Mouse (Mus musculus) liver, postnatal 0 days (tissue): ENCODE data around the gene Snrnp48.

Experiments
- CTCF ChIP-seq: sonication (generic); IDR thresholded peaks from 2 replicates; pipeline ENCODE4 v1.5.1; 2016; ENCODE audit warnings: antibody characterized with exemption, low read depth
- EP300 ChIP-seq: IDR thresholded peaks from 2 replicates; pipeline ENCODE4 v1.6.1; 2016; ENCODE audit warnings: antibody characterized with exemption, low read depth, mild to moderate bottlenecking

DNA sequence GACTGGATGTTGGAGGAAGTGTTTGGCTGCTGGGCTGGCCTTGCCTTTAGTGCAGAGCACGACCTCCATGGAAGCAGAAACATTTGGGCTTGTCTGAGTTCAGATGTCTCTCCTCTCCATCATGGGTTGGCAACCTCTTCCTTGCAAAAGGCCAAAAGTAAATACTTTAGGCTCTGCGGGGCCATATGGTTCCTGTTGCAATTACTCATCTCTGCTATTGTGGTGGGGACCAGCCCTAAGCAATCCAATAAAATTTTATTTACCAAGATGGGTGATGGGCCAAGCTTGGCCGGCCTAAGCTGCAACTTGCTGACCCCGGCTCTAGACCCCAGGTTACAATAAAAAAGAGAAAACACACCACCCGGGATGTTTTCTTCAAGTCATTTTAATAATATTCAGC is 43.4 kb downstream of the Snrnp48 start:
- TF ChIP-seq EP300 = no peak
- TF ChIP-seq CTCF = no peak
